Mouse (Mus musculus) neural tube, embryonic 14.5 days (tissue): ENCODE data around the gene Ankle1. TPM values are rescaled to one million over a fixed set of nuclear protein-coding genes. Genes with fewer than 3 reads are reported as not detected.
A peak's percentile ranks its signal among the peaks of the same experiment; 100 is the strongest.

ENCODE experiments used
- ATAC-seq: fragments of 200-750 bp; cut with Nextera tagmentation; 2 replicates; pipeline ENCODE4 v1.8.0; 2017; ENCODE audit warnings: low read depth, mild to moderate bottlenecking, moderate TSS enrichment, moderate library complexity
- H3K27ac ChIP-seq: fragments of 300-500 bp; sonication (generic); 2 replicates; pipeline ENCODE4 v1.5.1; 2014; ENCODE audit warnings: low read depth, mild to moderate bottlenecking, control low read depth, low read length, moderate library complexity, mixed read lengths
- H3K27me3 ChIP-seq: fragments of 300-500 bp; sonication (generic); 2 replicates; pipeline ENCODE4 v1.6.1; 2014; ENCODE audit warnings: low read length; ENCODE audit not compliant: control insufficient read depth, insufficient read depth
- H3K36me3 ChIP-seq: fragments of 300-500 bp; sonication (generic); 2 replicates; pipeline ENCODE4 v1.6.1; 2014; ENCODE audit warnings: low read length, mixed read lengths; ENCODE audit not compliant: control insufficient read depth, insufficient read depth
- H3K4me1 ChIP-seq: fragments of 300-500 bp; sonication (generic); 2 replicates; pipeline ENCODE4 v1.6.1; 2014; ENCODE audit warnings: low read length; ENCODE audit not compliant: control insufficient read depth, insufficient read depth
- H3K4me2 ChIP-seq: fragments of 300-500 bp; sonication (generic); 2 replicates; pipeline ENCODE4 v1.6.1; 2014; ENCODE audit warnings: mild to moderate bottlenecking, low read depth, low read length, control low read depth
- H3K4me3 ChIP-seq: fragments of 300-500 bp; sonication (generic); 2 replicates; pipeline ENCODE4 v1.5.1; 2014; ENCODE audit warnings: low read depth, low read length, control low read depth, mixed read lengths
- H3K9ac ChIP-seq: fragments of 300-500 bp; sonication (generic); replicated peaks from 2 replicates; pipeline ENCODE4 v1.6.1; 2014; ENCODE audit warnings: low read depth, mild to moderate bottlenecking, control low read depth, low read length, mixed read lengths
- H3K9me3 ChIP-seq: fragments of 300-500 bp; sonication (generic); 2 replicates; pipeline ENCODE4 v1.6.1; 2016; ENCODE audit warnings: low read length; ENCODE audit not compliant: control insufficient read depth
- whole genome bisulfite sequencing: fragments of 180-500 bp; shearing (Covaris S2); extraction: QIAGEN DNeasy Blood & Tissue Kit; methylation state at CpG from one replicate; pipeline ENCODE4 v1.1.7; 2014; 5-methylcytosine and 5-hydroxymethylcytosine counted together
- polyA plus RNA-seq: library from polyadenylated mRNA; unstranded; fragments of >200 nt; fragmentation: Nextera tagmentation; extraction: Ambion mirVana; gene quantifications from 2 replicates; pipeline ENCODE4 v1.2.1, GENCODE M21; 2014

Ankle1 gene
- polyA plus RNA-seq, 1 experiment from 2014 or later, result 1.9 TPM

DNA sequence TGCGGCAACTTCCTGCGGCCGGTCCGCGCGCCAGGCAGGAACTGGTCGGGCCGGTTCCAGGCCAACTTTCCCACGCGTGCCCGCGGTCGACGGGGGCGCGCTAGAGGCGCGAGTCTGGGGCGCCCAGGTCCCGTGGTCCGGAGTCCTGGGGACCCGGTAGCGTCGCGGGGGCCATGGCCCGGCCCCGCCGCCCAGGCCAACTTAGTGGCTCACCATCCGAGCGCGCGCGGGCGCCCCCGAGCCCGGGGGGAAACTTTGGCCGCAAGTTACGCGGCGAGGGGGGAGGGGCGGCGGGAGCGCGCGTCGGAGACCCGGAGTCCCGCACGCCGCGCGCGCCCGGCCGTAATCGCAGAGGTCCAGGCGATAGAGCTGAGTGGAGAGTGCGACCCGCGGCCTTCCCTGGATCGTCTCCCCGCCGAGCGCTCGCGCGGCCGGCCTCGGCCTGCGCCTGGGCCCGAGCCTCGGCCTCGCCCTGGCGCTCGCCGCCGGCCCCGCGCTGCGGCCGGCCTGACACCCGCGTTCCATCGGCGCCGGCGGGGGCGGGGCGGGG is 24.3 kb upstream of the Ankle1 start, which contains the start of gene Nr2f6:
TSS of gene Nr2f6 (minus strand) at position 540 of the 550 bp plus-strand sequence.
- ATAC-seq, result peak; percentile 59
- peaks cover 27% of the 10 kb centered on the region for H3K4me1 ChIP-seq
- H3K27me3 ChIP-seq, result no peaks in the 10 kb centered on the region; the same call in 1 of the 2 replicates
- H3K4me3 ChIP-seq, result peak within 1 kb of the TSS; percentile 76
- H3K36me3 ChIP-seq, result no peaks in the 10 kb centered on the region
- whole genome bisulfite sequencing, result under 1% methylated on average over 62 of the region's 89 CpGs
- H3K9me3 ChIP-seq, result no peaks in the 10 kb centered on the region
- peak within 1 kb of the TSS; percentile 87 for H3K9ac ChIP-seq
- peak within 1 kb of the TSS; percentile 100 for H3K4me2 ChIP-seq
- peak within 1 kb of the TSS; percentile 82 for H3K27ac ChIP-seq

DNA sequence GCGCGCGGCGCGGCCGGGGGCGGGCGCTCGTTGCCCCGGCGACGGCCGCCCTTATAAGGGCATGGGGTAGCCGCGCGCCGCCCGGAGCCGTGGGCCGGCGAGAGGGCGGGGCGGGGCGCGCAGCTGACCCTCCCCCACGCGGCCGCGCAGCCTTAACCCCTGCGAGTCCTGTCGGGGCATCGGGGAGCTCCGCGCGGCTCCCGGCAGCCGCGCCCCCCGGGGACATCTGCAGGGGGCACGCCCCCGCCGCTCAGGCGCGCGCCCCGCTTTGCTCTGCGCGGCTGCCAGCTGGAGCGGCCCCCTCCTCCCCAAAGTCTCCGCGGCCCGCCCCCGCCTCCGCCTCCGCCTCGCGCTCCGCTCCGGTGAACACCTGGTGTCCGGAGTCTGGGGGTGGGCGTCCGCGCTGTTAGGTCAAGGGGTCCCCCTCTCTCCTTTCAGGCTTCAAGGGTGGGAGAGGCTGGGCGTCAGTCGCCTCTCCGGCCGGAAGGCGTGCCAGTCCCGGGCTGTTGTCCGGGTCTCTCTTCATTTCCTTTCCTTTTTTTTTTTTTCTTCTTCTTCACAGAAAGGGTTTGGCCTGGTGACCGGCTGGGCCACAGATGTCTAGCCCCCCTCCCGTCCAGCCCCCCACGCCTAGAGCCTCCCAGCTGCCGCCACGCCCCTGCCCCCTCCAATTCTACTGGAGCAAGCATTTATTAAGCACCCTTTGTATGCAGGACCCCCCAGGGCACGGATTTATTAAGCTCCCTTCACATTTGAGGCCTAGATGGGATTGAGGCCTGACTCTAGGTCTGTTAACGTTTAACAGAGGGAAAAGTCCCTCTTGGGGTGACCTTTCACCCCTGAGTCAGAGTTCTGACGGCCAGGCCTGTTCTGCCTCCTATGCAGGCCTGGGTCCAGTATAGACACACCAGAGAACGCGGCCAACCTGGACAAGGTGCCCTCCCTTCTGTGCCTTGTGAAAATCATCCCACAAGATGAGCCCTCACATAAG is 23.5 kb upstream of the Ankle1 start:
- Histone ChIP-seq H3K27me3 (no peaks in the 10 kb centered on the region; the same call in 1 of the 2 replicates), H3K4me1 (peaks cover 25% of the 10 kb centered on the region), H3K36me3 (no peaks in the 10 kb centered on the region), H3K27ac (peak overlapping the region; percentile 82), H3K9me3 (no peaks in the 10 kb centered on the region), H3K4me3 (peak overlapping the region; percentile 76), H3K9ac (peak overlapping the region; percentile 87), H3K4me2 (peak overlapping the region; percentile 100)
- WGBS, result 2% methylated on average over 67 of the region's 80 CpGs
- peak; percentile 77 for ATAC-seq

DNA sequence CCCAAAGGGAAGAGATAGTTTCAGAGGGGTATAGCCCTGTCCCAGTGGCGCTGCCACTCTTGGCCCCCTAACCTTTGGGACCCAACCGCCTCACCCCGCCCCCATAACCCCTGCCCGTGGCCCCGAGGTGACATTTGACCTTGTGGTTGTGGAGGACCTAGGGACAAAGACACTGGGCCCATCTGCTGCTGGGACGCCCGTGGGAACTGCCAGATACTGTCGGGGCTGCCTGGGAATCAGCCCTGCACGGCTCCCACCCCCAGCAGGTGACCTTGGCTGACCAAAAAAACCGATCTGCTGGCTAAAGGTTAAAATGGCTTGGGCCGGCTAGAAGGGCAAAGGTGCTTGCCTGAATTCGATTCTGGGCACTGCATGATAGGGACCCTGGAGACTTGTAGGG is 22.4 kb upstream of the Ankle1 start:
- peaks cover 25% of the 10 kb centered on the region for H3K4me1 ChIP-seq
- no peak overlapping the region for H3K4me3 ChIP-seq
- WGBS, result 8% methylated on average over 12 of the region's 12 CpGs
- no peaks in the 10 kb centered on the region for H3K9me3 ChIP-seq
- ATAC-seq, result no peak
- H3K27me3 ChIP-seq, result no peaks in the 10 kb centered on the region; the same call in 1 of the 2 replicates
- H3K9ac ChIP-seq, result no peak overlapping the region
- no peak overlapping the region for H3K4me2 ChIP-seq
- H3K36me3 ChIP-seq, result no peaks in the 10 kb centered on the region
- no peak overlapping the region for H3K27ac ChIP-seq

DNA sequence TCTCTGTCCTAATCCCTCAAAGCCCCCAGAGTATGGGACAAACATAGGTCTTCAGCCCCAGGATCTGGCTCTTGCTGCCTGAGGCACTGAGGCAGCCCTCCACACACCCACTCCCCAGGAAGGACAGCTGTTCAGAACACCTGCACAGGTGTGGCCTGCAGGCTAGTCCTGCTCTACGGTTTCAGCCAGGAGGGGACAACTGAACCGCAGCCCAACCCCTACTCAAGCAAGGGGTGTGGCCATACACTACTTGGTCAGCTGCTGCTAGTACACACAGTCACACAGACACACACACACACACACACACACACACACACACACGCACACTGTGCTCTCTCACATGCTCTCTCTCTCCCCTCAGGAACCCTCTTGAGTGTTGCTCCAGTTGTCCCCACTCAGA is 21.9 kb upstream of the Ankle1 start:
- Histone ChIP-seq H3K36me3 (no peaks in the 10 kb centered on the region), H3K9ac (no peak overlapping the region), H3K27me3 (no peaks in the 10 kb centered on the region; the same call in 1 of the 2 replicates), H3K4me2 (no peak overlapping the region), H3K4me3 (no peak overlapping the region), H3K9me3 (no peaks in the 10 kb centered on the region), H3K4me1 (peaks cover 20% of the 10 kb centered on the region), H3K27ac (no peak overlapping the region)
- no peak for ATAC-seq
- 45% methylated on average over 3 of the region's 3 CpGs for WGBS

DNA sequence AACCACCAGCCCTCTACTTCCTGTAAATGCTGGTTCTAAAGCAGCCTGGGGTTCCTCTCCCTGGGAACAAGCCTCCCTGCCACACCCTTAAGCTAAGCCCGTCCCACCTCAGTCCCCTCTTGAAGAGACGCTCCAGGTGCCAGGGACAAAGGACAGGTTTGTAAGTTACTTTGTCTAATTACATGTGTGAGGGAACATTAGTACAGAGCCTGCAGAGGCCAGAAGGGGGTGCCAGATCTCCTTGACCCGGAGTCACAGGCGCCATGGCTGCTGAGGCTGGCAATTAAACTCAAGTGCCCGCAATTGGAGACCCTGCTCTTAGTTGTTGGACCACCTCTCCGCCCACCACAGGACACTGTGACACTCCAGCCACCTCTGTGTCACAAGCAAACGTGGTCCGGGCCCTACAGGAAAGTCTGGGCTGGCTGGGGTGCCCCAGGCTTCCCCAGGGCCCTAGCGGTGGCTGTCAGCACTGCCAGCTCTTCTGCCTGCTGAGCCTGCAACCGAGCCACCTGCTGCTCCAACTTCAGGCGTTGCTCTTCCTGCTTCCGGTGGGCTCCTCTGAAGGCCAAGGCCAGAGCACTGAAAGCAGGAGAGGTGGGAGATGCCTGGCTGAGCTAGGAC is 20.5 kb upstream of the Ankle1 start:
- Histone ChIP-seq H3K9me3 (no peaks in the 10 kb centered on the region), H3K9ac (no peak overlapping the region), H3K27me3 (no peaks in the 10 kb centered on the region; the same call in 1 of the 2 replicates), H3K4me2 (no peak overlapping the region), H3K4me3 (no peak overlapping the region), H3K36me3 (no peaks in the 10 kb centered on the region), H3K4me1 (peaks cover 6% of the 10 kb centered on the region), H3K27ac (no peak overlapping the region)
- 75% methylated on average over 12 of the region's 12 CpGs for WGBS
- ATAC-seq, result no peak

DNA sequence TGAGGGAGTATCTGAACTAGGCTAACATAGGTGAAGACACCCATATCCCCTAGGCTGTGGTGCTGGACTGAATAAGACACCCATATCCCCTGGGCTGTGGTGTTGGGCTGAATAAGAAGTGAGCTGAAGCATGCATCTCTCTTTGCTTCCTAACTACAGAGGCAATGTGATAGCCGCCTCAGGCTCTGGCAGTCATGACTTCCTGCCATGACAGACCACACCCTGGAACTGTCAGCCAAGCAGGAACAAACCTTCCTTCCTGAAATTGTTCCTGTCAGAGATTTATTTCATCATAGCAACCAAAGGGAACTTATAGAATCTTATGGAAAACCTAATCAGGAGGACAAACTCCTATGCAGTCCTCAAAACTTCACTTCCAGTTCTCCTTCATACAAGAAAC is 17.5 kb upstream of the Ankle1 start:
- Histone ChIP-seq H3K36me3 (no peaks in the 10 kb centered on the region), H3K9me3 (no peaks in the 10 kb centered on the region), H3K27me3 (no peaks in the 10 kb centered on the region), H3K4me1 (no peaks in the 10 kb centered on the region), H3K4me3 (no peak overlapping the region), H3K9ac (no peak overlapping the region), H3K4me2 (no peak overlapping the region), H3K27ac (no peak overlapping the region)
- WGBS, result 68% methylated on average over 1 of the region's 1 CpGs
- no peak for ATAC-seq

DNA sequence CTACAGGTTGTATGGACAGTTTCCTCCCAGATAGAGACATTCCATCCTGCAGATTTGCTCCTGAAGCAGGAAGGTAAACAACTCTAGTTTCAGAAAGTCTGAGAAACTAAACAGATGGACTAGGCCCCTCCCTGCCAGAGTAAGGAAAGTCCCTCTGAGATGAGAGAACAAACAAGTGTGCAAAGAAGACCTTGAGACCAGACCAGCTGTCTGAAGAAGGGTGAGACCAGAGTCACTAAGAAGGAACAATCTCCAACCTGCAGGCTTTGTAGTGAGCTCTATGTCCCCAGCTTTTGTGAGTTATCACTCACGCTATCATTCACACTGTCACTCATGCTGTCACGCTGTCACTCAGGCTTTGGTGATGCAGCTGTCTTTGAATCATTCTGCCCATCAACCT is 14.1 kb upstream of the Ankle1 start:
- no peak overlapping the region for H3K4me2 ChIP-seq
- H3K27me3 ChIP-seq, result no peaks in the 10 kb centered on the region
- no peak for ATAC-seq
- no peaks in the 10 kb centered on the region for H3K36me3 ChIP-seq
- 96% methylated on average over 2 of the region's 2 CpGs for WGBS
- no peak overlapping the region for H3K27ac ChIP-seq
- no peaks in the 10 kb centered on the region for H3K4me1 ChIP-seq
- no peak overlapping the region for H3K4me3 ChIP-seq
- H3K9me3 ChIP-seq, result no peaks in the 10 kb centered on the region
- no peak overlapping the region for H3K9ac ChIP-seq

DNA sequence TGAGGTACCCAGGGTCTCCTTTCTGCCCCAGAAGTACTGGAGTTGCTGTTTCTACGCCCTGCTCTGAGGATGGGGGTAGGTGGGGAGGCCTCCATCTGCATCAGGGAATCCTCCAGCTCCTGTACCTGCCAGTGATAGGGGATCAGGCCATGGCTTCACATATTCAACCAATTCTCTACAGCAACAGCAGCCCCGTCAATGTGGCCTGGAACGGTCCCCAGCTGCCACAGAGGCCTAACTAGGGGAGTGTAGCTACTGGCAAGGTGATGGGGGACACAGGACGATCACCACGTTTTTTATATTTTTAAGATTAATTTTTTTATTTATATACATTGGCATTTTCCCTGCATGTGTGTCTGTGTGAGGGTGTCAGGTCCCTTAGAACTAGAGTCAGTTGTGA is 13.4 kb upstream of the Ankle1 start:
- H3K4me1 ChIP-seq, result peaks cover 3% of the 10 kb centered on the region; the same call in 1 of the 2 replicates
- no peak for ATAC-seq
- H3K9ac ChIP-seq, result no peak overlapping the region
- WGBS, result 78% methylated on average over 5 of the region's 5 CpGs
- H3K4me3 ChIP-seq, result no peak overlapping the region
- H3K27ac ChIP-seq, result no peak overlapping the region
- no peaks in the 10 kb centered on the region for H3K9me3 ChIP-seq
- H3K36me3 ChIP-seq, result no peaks in the 10 kb centered on the region
- no peak overlapping the region for H3K4me2 ChIP-seq
- no peaks in the 10 kb centered on the region for H3K27me3 ChIP-seq
